Mouse (Mus musculus) embryo, embryonic 11 days (tissue): ENCODE data around the gene Fubp1.

Source experiments
- DNase-seq: peaks from one replicate; pipeline ENCODE4 v3.0.0-alpha.2; 2015

The Fubp1 gene

DNA sequence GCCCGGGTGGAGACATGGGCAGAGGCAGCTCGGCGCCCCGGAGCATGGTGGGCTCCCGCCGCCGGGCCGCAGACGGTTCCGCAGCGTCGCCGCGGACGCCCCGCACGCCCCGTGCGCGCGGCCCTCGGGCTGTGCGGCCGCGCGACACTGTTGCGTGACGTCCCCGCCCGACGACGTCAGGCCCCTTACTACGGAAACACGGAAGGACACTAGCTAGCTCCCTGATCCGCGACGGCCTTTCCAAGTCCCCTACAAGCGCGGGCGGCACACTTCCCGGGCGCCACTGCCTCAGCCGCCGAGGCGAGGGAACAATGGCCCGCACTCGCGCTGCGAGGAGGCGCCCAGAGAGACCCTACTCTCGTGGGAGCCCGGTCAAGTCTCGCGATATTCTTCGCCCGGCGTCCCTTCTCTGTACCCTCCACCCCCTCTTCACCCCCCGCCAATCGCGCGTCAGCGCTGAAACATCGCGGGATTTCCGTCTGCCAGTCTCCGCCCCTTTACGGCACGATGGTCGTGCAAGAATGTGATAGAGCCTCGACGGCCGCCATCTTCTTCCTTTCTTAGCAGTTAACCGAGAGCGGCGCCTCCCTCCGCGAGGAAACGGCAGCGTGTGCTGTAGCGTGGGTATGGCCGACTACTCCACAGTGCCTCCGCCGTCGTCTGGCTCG lies at the start of gene Fubp1, which contains the start of gene Dnajb4:
TSS of gene Fubp1 (plus strand) at position 456 of the 668 bp plus-strand sequence.
TSS of gene Dnajb4 (minus strand) at position 336 of the 668 bp plus-strand sequence.
- peak; percentile 99 for DNase-seq

DNA sequence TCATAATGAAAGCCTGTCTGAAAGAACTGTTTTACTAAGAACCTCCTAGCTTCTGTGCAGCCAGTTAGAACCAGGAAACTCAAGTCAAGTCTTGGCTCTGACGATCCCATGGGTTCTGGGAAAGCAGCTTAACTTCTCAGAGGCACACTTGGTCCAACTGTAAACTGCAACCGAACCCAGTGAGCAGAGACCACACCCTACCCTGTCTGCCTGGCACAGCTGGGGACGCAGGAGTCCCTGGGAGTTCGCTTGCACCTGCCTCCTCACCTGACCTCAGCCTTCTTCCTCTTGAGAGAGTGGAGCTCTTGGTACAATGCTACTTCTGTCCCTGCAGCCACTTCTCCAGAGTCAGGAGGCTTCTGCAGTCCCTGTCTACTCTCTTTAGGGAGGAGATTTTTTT lies 49.6 kb upstream of the Fubp1 start:
- no peak for DNase-seq

GRCm38 (mm10) chr3:152163320-152163719 lies 46.9 kb upstream of the Fubp1 start:
- DNase-seq: no peak

- no peak for DNase-seq
Observed at GRCm38 (mm10) chr3:152165014-152165350, 45.2 kb upstream of the Fubp1 start.

GRCm38 (mm10) chr3:152165351-152166098 lies 44.7 kb upstream of the Fubp1 start:
- peak; percentile 67 for DNase-seq

- peak; percentile 33 for DNase-seq
Observed at GRCm38 (mm10) chr3:152166099-152166423, 44.2 kb upstream of the Fubp1 start, which contains the start of gene Gipc2. Gipc2 (minus strand) TSS chr3:152166230.

DNA sequence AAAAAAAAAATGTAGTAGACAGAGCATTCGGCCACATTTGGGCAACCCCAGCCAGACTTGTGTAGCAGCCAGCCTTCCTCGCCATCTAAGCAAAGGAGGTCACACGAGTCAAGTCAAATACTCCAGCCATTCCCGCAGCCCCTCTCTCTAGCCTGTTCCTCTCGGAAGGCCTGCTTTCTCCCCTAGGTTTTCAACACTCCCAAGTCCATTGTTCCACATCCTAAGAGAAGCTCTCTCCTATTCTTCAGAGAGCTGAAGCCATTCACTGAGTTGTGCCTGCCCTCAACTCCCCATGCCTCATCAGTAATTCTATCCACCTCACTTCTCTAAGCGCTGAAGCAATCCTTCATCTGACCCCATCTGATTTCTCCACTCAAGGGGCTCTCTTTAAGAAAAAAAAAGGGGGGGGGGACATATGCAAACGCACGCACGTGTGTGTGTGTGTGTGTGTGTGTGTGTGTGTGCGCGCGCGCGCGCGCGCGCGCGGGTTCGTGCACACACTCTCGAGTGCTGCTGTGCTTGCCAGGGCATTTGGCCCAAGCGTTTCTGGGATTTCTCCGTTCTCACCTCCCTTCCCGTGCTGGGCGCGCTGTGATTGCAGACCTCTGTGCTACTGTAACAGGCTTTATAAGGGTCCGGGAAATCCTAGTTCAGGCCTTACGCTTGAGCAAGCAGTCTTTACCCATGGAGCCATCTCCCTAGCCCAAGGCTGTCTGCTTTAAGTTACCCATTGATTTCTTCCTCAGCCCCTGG lies 43.3 kb upstream of the Fubp1 start:
- DNase-seq: peak; percentile 72

DNA sequence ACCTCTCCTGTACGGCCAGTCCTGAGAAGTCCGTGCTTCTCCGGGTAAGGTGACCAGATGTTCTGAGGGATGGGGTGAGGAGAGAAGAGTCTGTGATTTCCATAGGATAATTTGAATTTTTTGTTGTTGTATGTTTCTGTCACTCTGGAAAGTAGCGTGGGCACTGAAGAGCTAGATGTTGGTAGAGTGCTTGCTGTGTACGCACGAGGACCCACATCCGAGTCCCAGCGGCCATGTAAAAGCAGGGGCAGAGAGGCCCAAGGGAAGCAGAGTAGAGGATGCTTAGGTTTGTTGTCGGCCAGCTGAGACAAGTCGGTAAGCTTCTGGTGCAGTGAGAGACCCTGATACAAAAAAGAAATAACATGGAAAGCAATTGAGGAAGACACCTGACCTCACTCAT lies 42.2 kb upstream of the Fubp1 start:
- DNase-seq: no peak

- DNase-seq: no peak
Observed at GRCm38 (mm10) chr3:152170407-152170806, 39.8 kb upstream of the Fubp1 start.

DNA sequence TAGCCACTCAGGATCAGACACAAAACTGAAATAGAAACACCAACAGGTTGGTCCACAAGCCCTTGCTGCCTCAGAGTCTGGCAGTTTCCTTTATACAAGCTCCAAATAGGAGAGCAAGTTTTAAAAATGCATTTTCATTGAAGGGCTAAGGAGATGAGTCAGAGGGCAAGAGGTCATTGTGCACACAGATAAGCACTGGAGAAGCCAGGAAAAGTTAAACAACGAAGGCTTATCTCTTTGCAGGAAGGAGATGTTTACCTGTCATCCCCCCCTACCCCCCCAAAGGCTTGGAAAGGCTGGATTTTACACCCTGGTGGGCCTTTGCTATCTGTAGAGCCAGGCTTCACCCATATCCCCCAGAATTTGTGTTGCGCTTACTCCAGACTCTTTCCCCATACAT lies 39.0 kb upstream of the Fubp1 start:
- no peak for DNase-seq

DNA sequence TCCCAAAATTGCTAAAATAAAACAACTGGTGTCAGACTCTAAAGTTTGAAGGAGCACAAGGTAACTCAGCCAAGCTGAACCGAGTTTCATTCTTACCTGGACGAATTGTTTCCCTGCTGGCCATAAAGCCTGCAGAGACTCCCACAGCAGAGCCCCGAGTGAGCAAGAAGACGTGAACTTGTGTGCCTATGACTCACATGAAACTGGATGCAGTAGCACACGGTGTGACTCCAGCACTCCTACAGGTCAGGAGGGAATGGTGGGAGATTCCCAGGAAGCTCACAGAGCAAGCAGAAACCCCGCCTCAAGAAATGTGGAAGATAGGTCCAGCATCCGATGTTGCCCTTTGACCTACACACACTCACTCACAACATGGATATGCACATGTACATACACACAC lies 38.4 kb upstream of the Fubp1 start:
- no peak for DNase-seq

DNA sequence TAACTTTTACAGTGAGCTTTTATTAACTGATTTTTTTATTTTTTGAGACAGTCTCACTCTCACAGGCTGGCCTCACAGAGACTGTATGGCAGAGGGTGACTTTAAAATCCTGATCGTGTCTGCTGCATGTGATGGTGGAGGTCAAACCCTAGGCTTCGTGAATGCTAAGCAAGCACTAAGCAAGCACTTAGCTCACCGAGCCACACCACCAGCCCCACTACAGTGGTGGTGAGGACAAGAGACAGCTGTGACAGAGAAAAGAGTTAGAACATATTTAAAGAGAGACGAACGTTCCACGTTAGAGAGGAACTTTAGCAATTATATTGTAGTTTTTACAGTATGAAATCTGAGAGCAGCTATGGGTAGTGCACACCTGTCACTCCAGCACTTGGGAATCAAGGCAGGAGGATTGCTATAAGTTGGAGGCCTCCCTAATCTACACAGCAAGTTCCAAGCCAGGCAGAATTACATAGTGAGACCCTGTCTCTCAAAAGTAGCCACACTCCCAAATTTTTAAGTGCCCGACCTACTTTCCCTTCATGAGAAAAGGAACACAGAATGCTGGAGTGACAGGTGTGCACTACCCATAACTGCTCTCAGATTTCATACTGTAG lies 37.8 kb upstream of the Fubp1 start:
- DNase-seq: no peak

GRCm38 (mm10) chr3:152178816-152179215 lies 31.4 kb upstream of the Fubp1 start:
- no peak for DNase-seq

GRCm38 (mm10) chr3:152179285-152179684 lies 30.9 kb upstream of the Fubp1 start:
- no peak for DNase-seq

- no peak for DNase-seq
Observed at GRCm38 (mm10) chr3:152180624-152181023, 29.6 kb upstream of the Fubp1 start.

- DNase-seq: no peak
Observed at GRCm38 (mm10) chr3:152183522-152183921, 26.7 kb upstream of the Fubp1 start.

- DNase-seq: no peak
Observed at GRCm38 (mm10) chr3:152186106-152186505, 24.1 kb upstream of the Fubp1 start.

DNA sequence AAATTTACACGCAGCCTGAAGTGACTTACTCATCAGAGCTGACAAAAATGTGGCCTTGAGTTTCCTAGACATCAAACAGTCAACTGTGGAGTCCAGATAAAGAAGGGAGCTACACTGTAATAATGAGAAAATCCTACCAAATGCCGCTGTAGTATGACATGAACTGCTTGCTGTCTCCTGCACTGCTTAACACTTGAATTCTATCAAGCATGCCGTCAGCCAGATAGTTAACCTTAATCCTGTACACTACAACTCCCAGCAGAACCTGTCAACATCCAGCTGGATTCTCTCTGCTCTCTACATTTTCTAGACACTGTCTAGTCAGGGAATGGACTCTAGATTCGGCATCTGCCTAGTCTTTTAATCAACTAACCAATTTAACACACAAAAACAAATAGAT lies 20.9 kb upstream of the Fubp1 start:
- DNase-seq: no peak

DNA sequence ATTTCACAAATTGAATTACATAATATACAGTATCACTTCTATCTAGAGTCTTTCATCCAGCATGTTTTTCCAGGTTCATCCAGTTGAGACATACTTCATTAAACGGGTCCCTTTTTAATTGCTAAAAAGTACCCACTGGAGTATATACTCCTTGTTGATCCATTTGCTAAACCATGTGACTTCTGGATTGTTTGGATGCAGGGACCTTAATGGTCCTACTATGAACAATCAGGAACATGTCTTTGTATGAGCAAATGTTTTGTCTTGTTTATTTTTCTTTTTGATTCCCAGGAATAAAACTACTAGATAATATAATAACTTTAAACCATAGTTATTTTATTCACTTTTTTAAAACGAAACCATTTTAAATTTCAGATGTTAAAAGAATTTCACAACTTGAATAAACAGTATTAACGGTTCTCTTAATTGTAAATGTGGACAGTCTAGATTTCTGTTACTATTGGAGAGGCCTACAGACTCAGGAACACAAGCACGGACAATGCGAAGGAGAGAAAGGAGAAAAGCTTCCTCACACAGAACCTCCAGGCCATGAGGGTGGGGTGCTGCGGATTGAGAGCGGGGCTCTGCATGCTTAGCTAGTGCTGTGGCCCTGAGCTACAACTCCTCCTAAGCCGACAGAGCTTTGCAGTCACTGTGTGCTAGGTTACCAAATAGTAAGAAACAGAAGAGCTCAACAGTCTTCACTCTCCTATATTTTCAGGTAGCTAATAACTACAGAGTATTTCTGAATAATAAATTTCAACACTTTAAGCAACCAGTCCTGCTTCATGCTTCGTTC lies 19.3 kb upstream of the Fubp1 start:
- no peak for DNase-seq

DNA sequence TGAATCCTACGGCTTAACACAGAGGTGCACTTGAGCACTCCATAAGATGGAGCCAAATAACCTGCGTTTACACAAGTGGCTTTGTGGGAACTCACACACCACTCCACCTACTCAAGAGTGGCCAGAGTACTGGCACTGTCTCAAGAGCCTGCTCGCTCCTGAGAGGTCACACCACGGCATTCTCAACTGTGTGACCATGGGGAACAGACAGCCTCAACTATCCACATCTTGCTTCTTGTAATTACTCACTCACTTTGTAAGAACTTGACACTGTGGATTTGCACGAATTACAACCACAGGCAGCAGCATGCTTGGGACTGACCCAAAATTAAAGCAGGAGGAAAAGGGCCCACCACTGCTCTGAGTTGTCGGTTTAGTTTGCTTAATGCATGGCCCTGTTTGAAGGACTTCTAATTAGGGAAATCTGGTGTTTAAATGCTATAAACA lies 18.4 kb upstream of the Fubp1 start:
- peak; percentile 53 for DNase-seq

- DNase-seq: peak; percentile 36
Observed at GRCm38 (mm10) chr3:152192238-152192931, 17.8 kb upstream of the Fubp1 start.

- no peak for DNase-seq
Observed at GRCm38 (mm10) chr3:152193177-152193576, 17.0 kb upstream of the Fubp1 start.
